Mouse (Mus musculus) central nervous system, embryonic 14 days (tissue): ENCODE results near the gene Adgrg7. TPM values are rescaled to one million over a fixed set of nuclear protein-coding genes. Genes with fewer than 3 reads are reported as not detected.

Experiments
- polyA plus RNA-seq: library from polyadenylated mRNA; depleted of rRNA; stranded (reverse); fragments of >200 nt; gene quantifications from 2 replicates; pipeline ENCODE4 v1.2.3, GENCODE M21; 2012; rRNA removed

Gene Adgrg7
- not detected in 2 replicates for polyA plus RNA-seq

DNA sequence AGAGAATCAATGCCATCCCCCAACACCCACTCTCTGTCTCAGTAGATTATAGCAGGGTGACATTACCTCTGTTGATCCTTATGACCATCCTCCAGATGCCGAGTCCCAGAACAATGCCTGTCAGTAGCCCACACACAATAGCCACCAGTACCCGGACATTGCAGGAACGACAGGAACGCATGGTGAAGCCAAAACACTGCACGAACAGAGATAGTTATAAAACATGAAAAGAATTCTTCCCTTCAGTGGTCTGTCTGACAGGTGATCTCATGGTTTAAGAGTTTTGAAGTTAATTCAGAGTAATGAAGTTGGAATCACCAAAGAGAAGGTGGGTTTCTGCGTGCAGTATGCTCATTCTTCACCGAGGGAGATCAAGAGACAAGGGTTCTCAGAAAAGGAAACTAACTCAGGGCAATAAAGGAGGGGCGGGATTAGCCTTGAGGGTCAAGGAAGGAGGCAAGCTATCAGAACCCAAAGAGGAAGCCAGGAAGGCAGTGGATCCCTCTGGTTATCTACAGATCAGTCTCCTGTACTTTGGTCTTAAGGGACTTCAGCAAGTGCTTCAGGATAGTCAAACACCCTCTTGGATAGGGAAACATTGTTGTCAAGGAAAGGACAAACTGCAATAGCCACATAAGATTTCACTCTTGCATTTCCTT is at the start of gene Adgrg7:
Gene Adgrg7 (minus strand): TSS at position 375 of the 659 bp plus-strand sequence.

DNA sequence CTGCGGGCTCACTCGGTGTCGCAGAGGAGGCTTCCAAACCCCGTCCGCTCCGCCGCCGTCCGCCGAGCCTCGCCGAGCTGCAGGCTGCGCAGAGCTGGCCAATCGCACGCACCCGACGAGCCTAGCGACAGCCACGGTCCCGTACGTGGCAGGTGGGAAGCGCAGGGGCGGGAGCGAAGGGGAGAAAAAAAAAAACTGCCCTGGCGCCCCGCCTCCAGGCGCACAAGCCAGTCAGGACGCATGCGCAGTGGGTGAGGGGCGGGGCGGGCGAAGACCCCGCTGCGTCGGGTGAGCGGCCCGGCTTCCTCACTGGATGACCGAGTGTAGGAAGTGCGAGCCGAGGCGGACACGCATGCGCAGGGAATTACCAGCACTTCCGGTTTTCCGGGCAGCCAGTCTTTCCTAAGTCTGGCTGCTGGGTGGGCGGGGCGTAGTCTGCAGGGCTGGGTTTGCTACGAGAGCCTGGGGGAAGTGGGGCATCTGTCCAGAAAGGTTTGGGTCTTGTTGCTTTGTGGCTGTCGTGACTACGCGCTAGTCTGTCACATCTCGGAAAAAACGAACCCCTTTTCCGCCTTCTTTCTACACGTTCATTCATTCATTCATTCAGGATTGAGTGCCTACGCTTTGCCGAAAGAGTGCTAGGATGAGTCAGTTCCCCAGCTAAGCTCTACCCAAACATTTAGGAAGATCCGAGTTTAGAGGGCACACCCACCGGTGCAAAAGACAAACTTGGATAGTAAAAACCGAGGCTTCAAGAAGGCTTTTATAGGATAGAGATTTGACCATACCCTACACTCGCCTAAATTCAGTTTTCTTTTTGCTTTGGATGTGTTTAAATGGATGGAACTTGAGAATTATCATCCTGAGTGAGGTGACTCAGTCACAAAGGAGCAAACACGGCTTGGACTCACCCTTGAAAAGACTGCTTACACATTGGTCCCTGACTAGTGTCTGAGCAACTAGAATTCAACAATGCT is 78.1 kb downstream of the Adgrg7 start, which contains the start of gene Tfg:
Gene Tfg (minus strand): TSS at position 227 of the 977 bp plus-strand sequence.

Other genes with a start within 250 kb of the Adgrg7 start
- gene Tfg, start 78.4 kb downstream of the Adgrg7 start, polyA plus RNA-seq = 112 and 117 TPM in 2 replicates
- 2.5 and 7.6 TPM in 2 replicates for gene Tmem45a, start 90.3 kb upstream of the Adgrg7 start, polyA plus RNA-seq
- gene Lnp1, start 132.2 kb upstream of the Adgrg7 start, polyA plus RNA-seq = 0.09 TPM in 1 of 2 replicates, not detected in the other